Mouse (Mus musculus) C3H10T1/2 (cell line): ENCODE results near the gene Mmrn2. TPM values are rescaled to one million over a fixed set of nuclear protein-coding genes. Genes with fewer than 3 reads are reported as not detected.

Experiments
- polyA plus RNA-seq, 2 experiments: library from polyadenylated mRNA; unstranded; fragments of >200 nt; fragmentation: generic; extraction: Trizol; gene quantifications; one replicate each; pipeline ENCODE4 v1.2.1; 2012; ENCODE audit warnings: missing spikeins in 2 of 2

The Mmrn2 gene
- polyA plus RNA-seq = under 1 TPM; 0.05 to 0.81 TPM

DNA sequence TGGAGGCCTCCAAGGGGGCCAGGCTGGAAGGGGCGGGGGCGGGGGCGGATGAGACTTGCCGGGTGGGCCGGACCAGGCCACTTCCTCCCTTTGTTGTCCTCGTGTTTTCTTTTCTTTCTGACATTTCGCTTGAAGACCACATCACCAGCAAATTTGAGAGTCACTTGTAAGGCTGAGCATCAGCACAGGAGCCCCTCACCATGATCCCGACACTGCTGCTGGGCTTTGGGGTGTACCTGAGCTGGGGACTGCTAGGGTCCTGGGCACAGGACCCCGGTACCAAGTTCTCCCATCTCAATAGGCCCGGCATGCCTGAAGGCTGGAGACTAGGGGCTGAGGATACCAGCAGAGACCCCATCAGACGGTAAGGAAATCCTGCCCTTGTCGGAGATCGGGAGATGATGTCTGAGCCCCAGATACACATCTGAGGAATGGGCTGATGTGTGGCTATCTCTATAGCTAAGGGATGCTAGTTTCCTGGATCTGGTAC is at the start of gene Mmrn2:
Gene Mmrn2, plus strand, starts transcription at position 51 of the 490 bp plus-strand sequence.

DNA sequence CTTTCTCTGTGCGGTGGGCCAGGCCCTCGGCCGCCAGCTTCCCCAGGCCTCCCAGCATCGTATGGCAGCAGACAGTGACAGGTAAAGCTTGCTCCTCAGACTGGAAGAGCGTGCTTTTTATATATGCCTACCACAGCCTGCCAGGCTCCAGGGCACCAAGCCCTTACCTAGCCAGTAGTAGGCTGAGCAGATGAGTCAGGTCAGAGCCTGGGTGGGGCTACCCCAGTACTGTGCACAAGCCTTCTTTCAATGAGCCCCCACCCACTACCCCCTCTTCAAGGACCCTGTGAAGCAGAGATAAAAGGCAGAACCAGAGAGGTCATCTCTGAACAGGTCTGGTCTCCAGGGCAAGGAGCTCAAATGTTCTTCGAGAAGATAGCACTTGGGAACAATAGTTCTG is 20.0 kb upstream of the Mmrn2 start, which contains the start of gene Fam25c:
Gene Fam25c, minus strand, starts transcription at position 133 of the 400 bp plus-strand sequence.

DNA sequence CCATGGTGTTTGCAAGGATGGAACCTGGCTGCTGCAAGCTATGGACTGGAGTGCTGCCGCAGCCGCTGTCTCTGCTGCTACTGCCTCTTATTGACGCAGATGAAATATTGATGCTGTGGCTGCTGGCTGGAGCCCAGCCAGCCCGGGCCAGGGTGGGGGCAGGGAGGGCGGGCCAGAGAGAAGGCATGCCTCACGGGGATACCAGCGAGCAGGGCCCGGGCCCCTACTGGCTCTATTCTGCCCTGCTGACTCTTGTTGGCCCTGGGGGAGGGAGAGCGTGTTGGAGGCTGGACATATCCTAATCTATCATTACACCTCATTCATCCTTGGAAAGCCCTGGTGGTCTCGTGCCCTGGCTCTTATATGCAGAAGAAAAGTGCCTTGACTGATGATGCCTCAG is 688 bp upstream of the Mmrn2 start, which contains the start of gene Sncg:
Gene Sncg, minus strand, starts transcription at position 213 of the 400 bp plus-strand sequence.

Other genes starting within 250 kb of the Mmrn2 start
- under 1 TPM; 0.05 to 0.40 TPM for gene Npy4r, start 223.0 kb upstream of the Mmrn2 start, polyA plus RNA-seq
- under 1 TPM; under 0.01 to 0.01 TPM for gene Gprin2, start 173.8 kb upstream of the Mmrn2 start, polyA plus RNA-seq
- under 1 TPM in 1 of 2 experiments, not detected in 1; 0.05 TPM for gene Syt15, start 155.9 kb upstream of the Mmrn2 start, polyA plus RNA-seq
- 1 to 10 TPM in 1 of 2 experiments, under 1 TPM in 1; 0.15 to 2.4 TPM for gene Shld2, start 65.0 kb upstream of the Mmrn2 start, polyA plus RNA-seq
- gene Glud1, start 64.7 kb upstream of the Mmrn2 start, polyA plus RNA-seq = 100 to 1,000 TPM in 1 of 2 experiments, 10 to 100 TPM in 1; 17.1 to 160 TPM
- 1 to 10 TPM in 1 of 2 experiments, not detected in 1; 1.2 TPM for gene Fam25c, start 20.0 kb upstream of the Mmrn2 start, polyA plus RNA-seq
- 10 to 100 TPM in 1 of 2 experiments, 1 to 10 TPM in 1; 1.6 to 16.1 TPM for gene Sncg, start 676 bp upstream of the Mmrn2 start, polyA plus RNA-seq
- gene Bmpr1a, start 127.9 kb downstream of the Mmrn2 start, polyA plus RNA-seq = 1 to 10 TPM in 1 of 2 experiments, under 1 TPM in 1; 0.44 to 6.5 TPM
- gene 9230112D13Rik, start 147.3 kb downstream of the Mmrn2 start, polyA plus RNA-seq = not detected
- 1 to 10 TPM; 1.1 to 7.4 TPM for gene Ldb3, start 213.2 kb downstream of the Mmrn2 start, polyA plus RNA-seq
- gene Opn4, start 224.7 kb downstream of the Mmrn2 start, polyA plus RNA-seq = not detected